Mouse (Mus musculus): ENCODE data around the gene Treml2. TPM values are rescaled to one million over a fixed set of nuclear protein-coding genes. Genes with fewer than 3 reads are reported as not detected.

Treml2 gene
- total RNA-seq (2021) (1 to 10 TPM in 1 of 2 experiments, under 1 TPM in 1; 0.91 to 3.1 TPM), polyA plus RNA-seq (2012; rRNA removed) (1.5 and 2.4 TPM in 2 replicates)
- long read RNA-seq, result 0 reads

- DNase-seq, result no peak
- Histone ChIP-seq H3K4me1 (ENCODE audit: control insufficient read depth, insufficient read depth, low read length) (no peaks in the 10 kb centered on the region), H3K36me3 (ENCODE audit: control insufficient read depth, insufficient read depth, low read length) (no peaks in the 10 kb centered on the region), H3K27ac (no peak within 1 kb of the TSS), H3K79me2 (replicated peaks; ENCODE audit: control insufficient read depth, insufficient read depth, low read length) (no peaks in the 10 kb centered on the region), H3K27me3 (ENCODE audit: control insufficient read depth, insufficient read depth, low read length) (no peaks in the 10 kb centered on the region), H3K4me3 (no peak within 1 kb of the TSS), H3K9ac (ENCODE audit: low read depth, low read length) (no peak within 1 kb of the TSS; the same call in 1 of the 2 replicates)
- TF ChIP-seq POLR2A (IDR thresholded peaks at IDR 0.05; ENCODE audit: insufficient read depth, low read depth, low read length), result no peak
- TF ChIP-seq EP300 (IDR thresholded peaks at IDR 0.05; ENCODE audit: insufficient read depth, low read depth, low read length), result no peak
- no peak for TF ChIP-seq CTCF (IDR thresholded peaks at IDR 0.05)
- intact Hi-C loops (cut with DNase I), result no loop called here
- 27% methylated on average over 3 of the region's 4 CpGs for WGBS
Observed at GRCm38 (mm10) chr17:48299203-48299602, at the start of gene Treml2. Treml2 (plus strand) TSS chr17:48299498.

- Histone ChIP-seq H3K27ac (no peak overlapping the region), H3K27me3 (ENCODE audit: control insufficient read depth, insufficient read depth, low read length) (no peaks in the 10 kb centered on the region), H3K9ac (ENCODE audit: low read depth, low read length) (no peak overlapping the region), H3K4me3 (no peak overlapping the region), H3K79me2 (replicated peaks; ENCODE audit: control insufficient read depth, insufficient read depth, low read length) (no peaks in the 10 kb centered on the region), H3K4me1 (ENCODE audit: control insufficient read depth, insufficient read depth, low read length) (no peaks in the 10 kb centered on the region), H3K36me3 (ENCODE audit: control insufficient read depth, insufficient read depth, low read length) (no peaks in the 10 kb centered on the region)
- TF ChIP-seq EP300 (IDR thresholded peaks at IDR 0.05; ENCODE audit: insufficient read depth, low read depth, low read length) (no peak), CTCF (IDR thresholded peaks at IDR 0.05) (no peak), POLR2A (IDR thresholded peaks at IDR 0.05; ENCODE audit: insufficient read depth, low read depth, low read length) (no peak)
- no peak for DNase-seq
- intact Hi-C loops (cut with DNase I), result no loop called here
- 66% methylated on average over 11 of the region's 11 CpGs for WGBS
Observed at GRCm38 (mm10) chr17:48249501-48249900, 49.8 kb upstream of the Treml2 start.

GRCm38 (mm10) chr17:48250631-48251030 lies 48.7 kb upstream of the Treml2 start:
- Histone ChIP-seq H3K27me3 (ENCODE audit: control insufficient read depth, insufficient read depth, low read length) (no peaks in the 10 kb centered on the region), H3K4me1 (ENCODE audit: control insufficient read depth, insufficient read depth, low read length) (no peaks in the 10 kb centered on the region), H3K79me2 (replicated peaks; ENCODE audit: control insufficient read depth, insufficient read depth, low read length) (no peaks in the 10 kb centered on the region), H3K36me3 (ENCODE audit: control insufficient read depth, insufficient read depth, low read length) (no peaks in the 10 kb centered on the region), H3K4me3 (no peak overlapping the region), H3K27ac (no peak overlapping the region), H3K9ac (ENCODE audit: low read depth, low read length) (no peak overlapping the region)
- intact Hi-C loops (cut with DNase I), result no loop called here
- no peak for DNase-seq
- TF ChIP-seq CTCF (IDR thresholded peaks at IDR 0.05) (no peak), POLR2A (IDR thresholded peaks at IDR 0.05; ENCODE audit: insufficient read depth, low read depth, low read length) (no peak), EP300 (IDR thresholded peaks at IDR 0.05; ENCODE audit: insufficient read depth, low read depth, low read length) (no peak)
- 84% methylated on average over 7 of the region's 7 CpGs for WGBS

GRCm38 (mm10) chr17:48256575-48256974 lies 42.7 kb upstream of the Treml2 start:
- TF ChIP-seq POLR2A (IDR thresholded peaks at IDR 0.05; ENCODE audit: insufficient read depth, low read depth, low read length) (no peak), EP300 (IDR thresholded peaks at IDR 0.05; ENCODE audit: insufficient read depth, low read depth, low read length) (no peak)
- Histone ChIP-seq H3K27ac (no peak overlapping the region), H3K9ac (ENCODE audit: low read depth, low read length) (no peak overlapping the region), H3K27me3 (ENCODE audit: control insufficient read depth, insufficient read depth, low read length) (no peaks in the 10 kb centered on the region), H3K79me2 (replicated peaks; ENCODE audit: control insufficient read depth, insufficient read depth, low read length) (no peaks in the 10 kb centered on the region), H3K4me3 (no peak overlapping the region), H3K36me3 (ENCODE audit: control insufficient read depth, insufficient read depth, low read length) (no peaks in the 10 kb centered on the region), H3K4me1 (ENCODE audit: control insufficient read depth, insufficient read depth, low read length) (no peaks in the 10 kb centered on the region)
- no peak for DNase-seq
- intact Hi-C loops (cut with DNase I), result no loop called here

GRCm38 (mm10) chr17:48261868-48262267 lies 37.4 kb upstream of the Treml2 start:
- WGBS, result 52% methylated on average over 2 of the region's 2 CpGs
- no peak overlapping the region for H3K4me3 ChIP-seq
- TF ChIP-seq POLR2A (IDR thresholded peaks at IDR 0.05; ENCODE audit: insufficient read depth, low read depth, low read length) (no peak), EP300 (IDR thresholded peaks at IDR 0.05; ENCODE audit: insufficient read depth, low read depth, low read length) (no peak), CTCF (IDR thresholded peaks at IDR 0.05) (no peak)
- no peaks in the 10 kb centered on the region for H3K36me3 ChIP-seq (ENCODE audit: control insufficient read depth, insufficient read depth, low read length)
- H3K27ac ChIP-seq, result no peak overlapping the region
- H3K27me3 ChIP-seq (ENCODE audit: control insufficient read depth, insufficient read depth, low read length), result no peaks in the 10 kb centered on the region
- intact Hi-C loops (cut with DNase I), result no loop called here
- H3K4me1 ChIP-seq (ENCODE audit: control insufficient read depth, insufficient read depth, low read length), result no peaks in the 10 kb centered on the region
- H3K79me2 ChIP-seq (replicated peaks; ENCODE audit: control insufficient read depth, insufficient read depth, low read length), result no peaks in the 10 kb centered on the region
- no peak overlapping the region for H3K9ac ChIP-seq (ENCODE audit: low read depth, low read length)
- DNase-seq, result no peak

GRCm38 (mm10) chr17:48263741-48264362 lies 35.4 kb upstream of the Treml2 start, which contains the start of gene Treml4:
Treml4 (plus strand) TSS chr17:48264295.
- intact Hi-C loops (cut with DNase I), result no loop called here
- Histone ChIP-seq H3K4me3 (no peak within 1 kb of the TSS), H3K27me3 (ENCODE audit: control insufficient read depth, insufficient read depth, low read length) (no peaks in the 10 kb centered on the region), H3K79me2 (replicated peaks; ENCODE audit: control insufficient read depth, insufficient read depth, low read length) (no peaks in the 10 kb centered on the region), H3K27ac (no peak within 1 kb of the TSS), H3K4me1 (ENCODE audit: control insufficient read depth, insufficient read depth, low read length) (no peaks in the 10 kb centered on the region), H3K9ac (ENCODE audit: low read depth, low read length) (no peak within 1 kb of the TSS), H3K36me3 (ENCODE audit: control insufficient read depth, insufficient read depth, low read length) (no peaks in the 10 kb centered on the region)
- no peak for DNase-seq
- WGBS, result 70% methylated on average over 3 of the region's 3 CpGs
- TF ChIP-seq POLR2A (IDR thresholded peaks at IDR 0.05; ENCODE audit: insufficient read depth, low read depth, low read length), result no peak
- no peak for TF ChIP-seq CTCF (IDR thresholded peaks at IDR 0.05)
- TF ChIP-seq EP300 (IDR thresholded peaks at IDR 0.05; ENCODE audit: insufficient read depth, low read depth, low read length), result no peak

All from heart, adult 2 months (tissue).